Mouse (Mus musculus) olfactory bulb, adult 2 months (tissue): ENCODE data around the gene Ifitm1.

Experiments used
- CTCF ChIP-seq: fragments of 200-500 bp; IDR thresholded peaks from 2 replicates; pipeline ENCODE4 v1.5.1; 2012; ENCODE audit warnings: low read depth, mild to moderate bottlenecking, low read length, moderate library complexity; ENCODE audit not compliant: insufficient read depth
- POLR2A ChIP-seq: fragments of 200-500 bp; IDR thresholded peaks from 2 replicates; pipeline ENCODE4 v1.6.1; 2012; ENCODE audit warnings: mild to moderate bottlenecking, low read depth, low read length, moderate library complexity; ENCODE audit not compliant: insufficient read depth

- TF ChIP-seq CTCF (no peak), POLR2A (no peak)
These were observed 47.1 kb upstream of the Ifitm1 start for GRCm38 (mm10) chr7:140919911-140920310.
